Mouse (Mus musculus): ENCODE results near the gene Prkab1.

GRCm38 (mm10) chr5:116031190-116031577 lies 6.9 kb upstream of the Prkab1 start:
- no peak for TF ChIP-seq POLR2A (IDR thresholded peaks at IDR 0.05; ENCODE audit: borderline replicate concordance, control insufficient read depth, low read depth, low read length)
- peak; percentile 86 for TF ChIP-seq CTCF (IDR thresholded peaks at IDR 0.05; ENCODE audit: control insufficient read depth, insufficient read depth, low read length)
